In genomic region chr3:22190498-22190897, GRCm38 (mm10) we compare ENCODE assay signal across 7 mouse cellular contexts.
DNase-seq lines count a peak whose midpoint lies in the region; ATAC-seq and TF ChIP-seq lines count a peak whose summit lies in the region.

No protein-coding gene starts in this region.

- peak; percentile 83 for TF ChIP-seq CTCF in midbrain, postnatal 0 days (IDR thresholded peaks at IDR 0.05)

- no peak overlapping the region for H3K4me3 ChIP-seq in hindbrain, embryonic 14.5 days (replicated peaks; ENCODE audit: low read length)
- H3K4me3 ChIP-seq in midbrain, postnatal 0 days (ENCODE audit: low read depth, low read length): no peak overlapping the region

- H3K4me1 ChIP-seq in hindbrain, embryonic 14.5 days (replicated peaks; ENCODE audit: control insufficient read depth, insufficient read depth, low read length): no peaks in the 10 kb centered on the region
- no peaks in the 10 kb centered on the region for H3K4me1 ChIP-seq in midbrain, postnatal 0 days (ENCODE audit: insufficient read depth, low read length)

- ATAC-seq in hindbrain, embryonic 14.5 days (ENCODE audit: low FRiP score): peak; percentile 80
- no peak for ATAC-seq in midbrain, postnatal 0 days (ENCODE audit: low FRiP score)

- DNase-seq in layer of hippocampus, adult 11-12 months (ENCODE audit: low spot score): peak; percentile 60
- no peak for DNase-seq in layer of hippocampus, postnatal 36 days
- peak; percentile 32 for DNase-seq in ES-CJ7 (ENCODE audit: low read depth, low spot score)
- DNase-seq in brain, adult 2 months (ENCODE audit: low read depth, low spot score): peak; percentile 78
- peak; percentile 79 for DNase-seq in hindbrain, embryonic 14.5 days (ENCODE audit: low spot score)
- peak; percentile 83 for DNase-seq in midbrain, postnatal 0 days (ENCODE audit: low spot score)
- DNase-seq in right cerebral cortex, postnatal 4 days: no peak

- H3K9me3 ChIP-seq in hindbrain, embryonic 14.5 days (ENCODE audit: control insufficient read depth, low read length): no peaks in the 10 kb centered on the region
- no peaks in the 10 kb centered on the region for H3K9me3 ChIP-seq in midbrain, postnatal 0 days (ENCODE audit: low read length)

- H3K9ac ChIP-seq in hindbrain, embryonic 14.5 days: no peak overlapping the region
- H3K9ac ChIP-seq in midbrain, postnatal 0 days (replicated peaks; ENCODE audit: low read length, poor library complexity, severe bottlenecking): no peak overlapping the region

- no peaks in the 10 kb centered on the region for H3K27me3 ChIP-seq in hindbrain, embryonic 14.5 days (ENCODE audit: control insufficient read depth, insufficient read depth, low read length)
- no peaks in the 10 kb centered on the region for H3K27me3 ChIP-seq in midbrain, postnatal 0 days (ENCODE audit: insufficient read depth, low read length)

- H3K36me3 ChIP-seq in hindbrain, embryonic 14.5 days (replicated peaks; ENCODE audit: control insufficient read depth, insufficient read depth): peaks cover 53% of the 10 kb centered on the region
- H3K36me3 ChIP-seq in midbrain, postnatal 0 days (ENCODE audit: insufficient read depth, low read length): peaks cover 13% of the 10 kb centered on the region

- H3K27ac ChIP-seq in hindbrain, embryonic 14.5 days: no peak overlapping the region
- no peak overlapping the region for H3K27ac ChIP-seq in midbrain, postnatal 0 days (ENCODE audit: low read depth, low read length)

- H3K4me2 ChIP-seq in hindbrain, embryonic 14.5 days (replicated peaks): no peak overlapping the region
- H3K4me2 ChIP-seq in midbrain, postnatal 0 days (ENCODE audit: low read depth, low read length, poor library complexity, severe bottlenecking): no peak overlapping the region

Comparison
In these comparisons a context has a peak if more than half of its experiments do, and no peak if none do; other contexts are left out.
1. DNase-seq: peak in layer of hippocampus, adult 11-12 months (single experiment), ES-CJ7 (single experiment), brain, adult 2 months (single experiment), hindbrain, embryonic 14.5 days (single experiment) and midbrain, postnatal 0 days (single experiment); none in layer of hippocampus, postnatal 36 days (0 of 2) and right cerebral cortex, postnatal 4 days (single experiment).